Mouse (Mus musculus) forelimb bud, embryonic 11.5 days (tissue): ENCODE measurements at regions not wholly inside any gene's neighbourhood (a gene's known extent, or its start where the extent isn't known, plus 50 kb on each side); places are given as distances from the start of the nearest gene placed in this dataset.
"Not testable (repeated sequence)": the region's sequence is repeated elsewhere in the genome, so short reads cannot be mapped to it uniquely, and the experiment has no call there.

Experiments used
- DNase-seq: peaks from one replicate; pipeline ENCODE4 v3.0.0-alpha.2; 2012; ENCODE audit warnings: low read depth, low spot score

DNA sequence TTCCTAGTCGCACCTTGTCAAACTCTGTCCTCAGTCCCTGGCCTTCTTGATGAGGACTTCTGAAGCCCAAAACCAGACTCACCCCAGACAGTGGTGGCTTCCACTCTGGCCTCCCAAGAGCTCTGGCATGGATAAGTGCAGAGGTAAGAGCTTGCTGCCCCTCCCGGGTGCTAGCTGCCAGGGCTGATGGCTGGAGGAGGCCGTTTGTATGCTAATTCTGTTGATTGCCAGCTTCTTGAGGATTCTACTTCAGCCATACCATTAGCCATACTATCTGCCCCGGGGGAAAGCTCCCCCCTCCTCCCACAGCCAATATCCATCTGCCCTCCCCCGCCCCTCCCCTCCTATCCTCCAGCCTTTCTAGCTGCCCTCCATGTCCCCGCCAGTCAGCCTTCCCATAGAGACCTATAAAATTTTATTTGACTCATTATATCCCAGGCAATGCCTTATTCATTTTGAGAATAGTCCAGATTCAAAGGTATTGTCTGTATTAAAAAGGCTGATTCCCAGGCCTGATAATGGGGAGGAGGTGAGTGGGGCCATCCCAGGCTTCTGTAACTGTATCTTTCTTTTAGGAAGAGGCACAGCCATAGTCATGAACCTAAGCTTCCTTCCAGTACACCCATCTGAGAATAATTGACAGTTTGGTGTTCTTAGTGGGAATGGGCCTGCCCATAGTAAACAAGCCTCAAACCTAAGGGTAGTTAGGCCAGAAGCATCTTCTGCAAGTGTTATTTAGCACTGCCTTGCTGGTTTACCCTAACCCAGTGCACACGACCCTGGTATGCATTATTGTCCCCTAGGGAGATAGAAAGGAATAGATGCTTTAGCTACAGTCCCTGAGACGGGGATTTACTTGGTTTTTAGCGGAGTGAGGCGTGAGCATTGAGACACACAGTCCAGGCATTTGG lies 239.2 kb upstream of the 1700012A03Rik start:
- no peak for DNase-seq

DNA sequence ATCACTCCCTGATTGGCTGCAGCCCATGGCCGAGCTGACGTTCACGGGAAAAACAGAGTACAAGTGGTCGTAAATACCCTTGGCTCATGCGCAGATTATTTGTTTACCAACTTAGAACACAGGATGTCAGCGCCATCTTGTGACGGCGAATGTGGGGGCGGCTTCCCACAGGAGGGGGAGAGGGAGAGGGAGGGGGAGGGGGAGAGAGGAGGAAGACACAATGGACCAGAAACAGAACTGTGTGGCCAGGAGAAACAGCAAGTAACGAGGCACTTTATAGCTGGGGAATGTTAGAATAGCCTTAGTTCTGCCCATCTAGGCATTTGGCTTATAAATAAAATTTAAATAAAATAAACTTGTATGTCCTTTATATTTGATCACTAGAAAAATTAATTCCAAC lies 240.7 kb upstream of the Podxl start:
- not testable (repeated sequence) for DNase-seq

DNA sequence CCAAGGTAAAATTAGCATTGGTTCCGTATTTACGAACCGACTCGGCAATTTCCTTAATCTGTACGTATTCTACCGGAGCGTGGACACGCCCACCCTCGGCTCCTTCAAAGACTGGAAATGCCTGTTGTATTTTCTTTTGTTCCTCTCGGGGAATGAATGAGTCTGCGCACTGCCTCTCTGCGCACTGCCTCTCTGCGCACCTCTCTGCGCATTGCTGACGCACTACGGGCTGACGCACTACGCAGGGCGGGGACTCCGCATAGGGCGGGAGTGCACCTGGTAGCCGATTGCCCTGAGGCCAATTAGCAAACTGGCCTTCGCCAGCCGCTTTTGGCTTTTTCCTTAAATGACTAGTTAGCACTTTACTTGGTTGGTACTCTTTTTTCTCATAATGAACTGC lies 239.4 kb upstream of the Podxl start:
- DNase-seq = not testable (repeated sequence)

DNA sequence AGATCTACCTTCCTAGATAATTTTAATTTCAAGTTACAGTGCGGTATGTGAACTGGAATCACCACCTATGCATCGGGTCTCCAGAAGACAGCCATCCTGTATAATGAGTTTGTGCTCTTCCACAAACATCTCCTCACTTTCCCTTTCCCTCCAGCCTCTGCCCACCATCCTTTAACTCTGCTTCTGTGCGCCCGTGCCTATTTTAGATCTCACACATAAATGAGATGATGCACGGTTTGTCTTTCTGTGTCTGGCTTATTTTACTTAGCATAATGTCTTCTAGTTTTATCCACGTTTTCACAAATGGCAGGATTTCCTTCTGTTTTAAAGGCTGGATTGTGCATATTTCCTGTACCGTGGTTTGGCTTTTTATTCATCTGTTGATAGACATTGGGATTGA lies 227.8 kb upstream of the Podxl start:
- DNase-seq = no peak

DNA sequence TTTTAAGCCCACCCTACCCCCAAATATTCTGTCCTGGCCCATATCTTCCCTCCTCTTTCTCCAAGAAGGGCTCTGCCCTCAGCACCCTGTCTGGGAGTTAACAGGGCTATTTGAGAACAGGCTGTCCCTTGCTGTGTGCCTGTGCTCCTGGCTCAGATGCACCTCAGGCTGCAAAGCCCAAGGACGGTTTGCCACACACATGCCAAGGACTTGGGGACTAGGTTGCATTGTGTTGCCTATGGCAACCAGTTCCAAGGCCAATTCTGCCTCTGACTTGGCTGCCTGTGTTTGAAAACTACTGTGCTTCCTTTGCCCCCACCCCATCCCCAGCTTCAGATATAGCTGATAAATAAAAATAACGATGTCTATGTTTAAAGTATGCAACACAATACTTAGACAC lies 227.1 kb upstream of the Podxl start:
- no peak for DNase-seq

DNA sequence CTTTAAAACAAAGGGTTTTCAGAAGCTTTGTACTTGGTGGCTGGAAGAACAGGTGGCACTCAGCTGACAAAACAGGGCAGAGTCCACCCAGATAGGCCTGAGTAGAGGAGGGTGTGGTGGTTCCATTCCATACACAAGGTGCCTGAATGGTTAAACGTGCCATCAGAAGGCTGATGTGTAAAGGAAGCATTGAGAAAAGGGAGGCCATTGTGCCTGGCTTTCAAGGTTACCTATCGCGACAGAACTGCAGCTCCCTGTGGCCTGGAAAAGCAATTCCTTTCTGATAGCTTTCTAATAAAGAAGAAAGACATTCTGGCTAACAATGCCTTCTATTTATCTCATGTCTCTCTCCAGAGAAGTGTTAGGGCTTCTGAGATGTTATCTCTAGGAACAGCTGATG lies 213.1 kb upstream of the Podxl start:
- DNase-seq = no peak

DNA sequence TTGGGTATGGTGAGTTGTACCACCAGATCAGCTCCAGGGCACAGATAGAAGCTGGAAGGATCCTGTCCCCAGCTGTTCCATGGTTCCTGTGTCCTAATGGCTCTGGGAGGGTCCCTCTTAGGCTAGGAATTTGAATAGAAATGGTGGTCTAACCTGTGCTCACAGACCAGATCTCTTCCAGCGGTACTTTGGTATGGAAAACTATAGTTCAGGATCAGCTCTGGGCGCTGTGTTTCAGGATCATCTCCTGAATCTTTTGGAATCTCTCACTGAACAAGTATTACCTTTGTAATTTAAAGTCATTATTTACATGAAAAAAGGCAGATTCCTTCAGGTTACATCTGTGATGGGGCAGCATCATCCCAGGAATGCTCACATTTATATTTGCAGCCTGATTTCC lies 208.1 kb upstream of the Podxl start:
- no peak for DNase-seq

DNA sequence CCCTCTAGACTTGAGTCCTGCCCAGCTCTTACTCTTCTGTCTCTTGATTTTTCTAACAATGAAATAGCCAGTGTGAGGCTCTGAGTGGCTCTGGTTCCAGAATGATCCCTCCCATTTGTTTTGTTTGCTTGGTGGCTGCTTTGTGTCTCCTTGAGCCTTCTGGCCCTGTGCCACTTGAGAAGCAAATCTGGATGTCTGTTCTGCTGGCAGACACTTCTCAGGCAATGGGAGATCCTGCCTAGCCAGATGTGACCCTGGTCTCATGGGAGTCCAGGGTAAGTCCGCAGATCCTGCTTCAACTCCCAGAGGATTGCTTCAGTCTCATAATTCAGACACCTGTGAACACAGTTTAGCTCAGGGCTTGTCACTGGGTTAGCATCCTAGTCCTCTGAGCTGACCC lies 181.8 kb upstream of the Podxl start:
- DNase-seq = no peak

DNA sequence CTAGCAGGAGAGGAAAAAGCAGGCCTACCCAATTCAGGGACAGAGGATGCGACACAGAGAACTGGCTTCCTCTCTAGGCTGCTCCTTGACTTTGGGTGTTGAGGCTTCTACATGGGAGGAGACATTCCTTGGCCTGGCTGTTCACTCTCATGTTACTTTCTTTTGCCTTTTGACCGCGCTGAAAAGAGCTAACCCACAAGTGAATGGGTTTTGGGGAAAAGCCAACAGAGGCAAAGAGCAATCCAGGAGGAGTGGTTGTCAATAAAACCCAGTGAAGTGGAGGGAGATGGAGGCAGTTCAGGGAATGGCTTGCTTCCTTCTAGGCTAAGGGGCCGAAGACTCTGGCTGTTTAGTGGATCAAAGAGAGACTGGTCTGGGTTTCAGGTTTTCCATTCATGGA lies 167.6 kb upstream of the Podxl start:
- no peak for DNase-seq

DNA sequence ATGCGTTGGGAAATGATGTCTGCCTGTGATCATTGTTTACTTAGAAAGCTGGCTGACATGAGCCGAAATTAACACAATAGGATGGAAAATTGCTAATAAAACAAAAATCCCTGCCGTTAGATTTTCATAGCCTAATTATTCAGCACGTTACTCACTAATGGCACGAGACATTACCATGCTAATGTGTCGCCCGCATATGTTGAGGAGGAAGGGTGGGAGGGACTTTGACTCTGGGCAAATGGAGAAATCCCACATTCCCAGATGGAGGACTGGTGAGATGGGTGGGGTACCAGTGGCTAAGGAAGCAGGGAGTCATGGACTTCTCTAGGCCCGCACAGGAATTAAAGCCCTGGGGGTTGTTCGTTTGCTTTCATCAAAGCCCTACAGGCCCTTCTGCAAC lies 155.8 kb upstream of the Podxl start:
- DNase-seq = no peak

DNA sequence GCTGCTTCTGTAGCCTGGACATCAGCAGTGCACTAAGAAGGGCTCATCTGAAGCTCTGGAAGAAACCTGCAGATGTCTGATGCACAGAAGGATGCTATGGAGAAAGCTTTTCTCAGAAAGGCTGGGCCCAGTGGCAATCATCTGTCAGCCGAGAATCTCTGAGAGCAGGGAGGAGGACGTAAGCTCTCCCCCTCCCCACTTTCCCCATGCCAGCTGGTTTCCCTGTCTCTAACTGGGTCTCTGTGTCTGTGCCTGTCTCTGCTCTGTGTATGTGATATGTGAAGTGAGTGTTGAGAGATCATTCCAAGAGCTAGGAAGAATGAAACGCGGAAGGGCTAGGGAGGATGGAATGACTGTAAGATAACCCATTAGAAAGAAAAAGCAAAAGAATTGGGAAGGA lies 155.1 kb upstream of the Podxl start:
- no peak for DNase-seq

DNA sequence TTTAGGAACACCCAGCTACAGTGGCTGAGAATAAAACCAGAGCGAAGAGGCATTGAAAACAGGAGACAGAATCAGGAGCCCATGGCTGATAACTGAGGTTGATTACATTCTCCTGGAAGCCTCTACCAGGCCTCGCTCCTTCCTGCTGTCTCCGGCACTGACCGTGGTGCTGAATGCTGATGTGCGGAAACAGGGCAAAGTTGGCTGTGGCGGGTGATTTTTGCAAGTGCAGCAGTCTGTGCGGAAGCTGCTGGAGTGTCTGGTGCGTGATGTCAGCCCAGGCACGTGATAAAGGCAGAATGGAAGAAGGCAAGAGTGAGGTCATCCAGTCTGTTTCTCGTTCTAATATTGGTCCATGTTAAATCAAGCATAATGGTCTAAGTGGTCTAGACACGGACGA lies 153.8 kb upstream of the Podxl start:
- DNase-seq = peak; percentile 71

DNA sequence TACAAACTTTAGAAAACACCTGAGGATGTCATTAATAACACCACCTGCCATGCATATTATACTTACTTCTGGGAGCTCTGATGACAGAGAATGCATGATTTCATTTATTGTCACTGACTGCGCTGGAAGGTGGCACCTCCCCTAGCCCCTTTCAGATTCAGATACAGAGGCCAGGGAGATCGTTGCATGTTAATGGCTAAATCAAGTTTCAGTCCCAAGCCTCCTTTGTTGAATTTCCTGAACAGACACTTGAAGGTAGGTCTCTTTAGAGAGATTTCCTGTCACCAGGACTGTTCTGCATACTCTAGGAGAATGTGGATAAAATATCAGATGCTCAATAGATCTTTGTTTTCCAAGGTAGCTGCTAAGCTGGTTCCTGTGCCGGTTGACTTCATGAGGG lies 143.5 kb upstream of the Podxl start:
- no peak for DNase-seq

DNA sequence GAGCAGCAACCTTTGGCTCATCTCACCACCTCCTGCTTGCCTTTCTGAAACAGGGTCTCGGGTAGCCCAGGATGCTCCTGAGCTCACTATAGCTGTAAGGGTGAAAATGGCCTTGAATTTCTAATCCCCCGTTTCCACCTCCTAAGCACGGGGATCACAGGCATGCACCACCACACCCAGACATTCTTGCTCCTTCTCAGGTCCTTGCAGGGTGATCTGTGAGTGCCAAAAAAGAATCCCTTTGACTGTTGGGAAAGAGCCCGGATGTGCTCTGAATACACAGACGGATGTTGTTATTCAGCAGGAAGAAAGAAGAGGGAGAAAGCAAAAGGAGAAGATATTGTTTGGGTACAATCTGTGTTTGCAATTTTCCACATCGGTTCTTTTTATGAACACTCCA lies 140.4 kb upstream of the Podxl start:
- DNase-seq = no peak

DNA sequence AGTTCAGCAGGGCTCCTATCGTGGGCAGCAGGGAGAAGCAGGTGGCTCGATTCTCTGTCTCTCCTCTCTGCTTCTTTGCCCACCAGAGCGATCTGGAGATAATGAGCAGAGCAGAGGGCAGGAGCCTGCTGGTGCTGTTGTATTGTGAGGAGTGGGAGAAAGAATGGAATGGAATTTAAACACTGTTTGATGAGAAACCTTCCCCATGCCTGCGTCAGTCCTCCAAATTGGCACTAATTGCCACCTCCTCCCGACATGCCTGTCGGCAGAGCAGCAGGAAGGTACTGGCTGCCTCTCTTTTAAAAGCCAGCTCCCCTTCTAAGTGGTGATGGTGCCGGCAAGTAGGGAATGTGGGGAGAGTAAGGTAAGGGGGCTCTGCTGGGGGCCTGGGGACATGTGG lies 139.2 kb upstream of the Podxl start:
- no peak for DNase-seq

DNA sequence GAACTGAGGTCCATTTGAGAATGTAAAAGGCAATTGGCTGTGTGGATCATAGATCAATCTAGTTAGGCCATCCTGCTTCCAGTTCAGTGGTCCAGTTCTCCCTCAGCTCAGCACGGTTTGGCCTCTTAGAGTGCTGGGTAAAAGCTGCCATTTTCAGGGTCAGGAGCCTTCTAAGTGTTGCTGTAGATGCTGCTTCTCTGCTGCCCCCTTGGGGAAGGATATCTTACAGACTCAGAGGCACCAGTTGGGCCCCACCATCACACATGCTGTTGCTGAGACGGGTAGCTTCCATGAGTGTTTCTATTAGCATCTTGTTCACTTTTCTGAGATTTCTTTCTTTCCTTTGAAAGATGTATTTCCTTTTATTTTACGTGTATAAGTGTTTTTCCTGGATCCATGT lies 132.1 kb upstream of the Podxl start:
- DNase-seq = no peak

DNA sequence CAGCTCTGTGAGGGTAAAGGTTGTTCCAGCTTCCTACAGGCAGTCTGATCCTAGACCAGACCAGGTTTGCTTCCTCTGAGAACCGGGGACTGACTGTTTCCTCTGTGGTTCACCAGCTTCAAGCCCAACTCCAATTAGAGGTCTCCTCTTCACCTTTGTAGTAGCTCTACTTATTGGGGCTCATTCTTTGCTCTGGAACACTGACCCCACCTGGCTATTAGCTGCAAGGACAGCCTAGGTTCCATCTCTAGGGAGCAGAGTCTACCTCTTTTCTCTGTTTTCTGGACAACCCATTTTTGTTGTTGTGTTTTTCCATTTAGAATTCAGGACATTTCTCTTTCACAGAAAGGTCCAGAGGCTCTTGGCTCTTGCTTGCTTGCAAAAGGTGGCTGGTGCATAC lies 129.3 kb upstream of the Podxl start:
- DNase-seq = no peak

DNA sequence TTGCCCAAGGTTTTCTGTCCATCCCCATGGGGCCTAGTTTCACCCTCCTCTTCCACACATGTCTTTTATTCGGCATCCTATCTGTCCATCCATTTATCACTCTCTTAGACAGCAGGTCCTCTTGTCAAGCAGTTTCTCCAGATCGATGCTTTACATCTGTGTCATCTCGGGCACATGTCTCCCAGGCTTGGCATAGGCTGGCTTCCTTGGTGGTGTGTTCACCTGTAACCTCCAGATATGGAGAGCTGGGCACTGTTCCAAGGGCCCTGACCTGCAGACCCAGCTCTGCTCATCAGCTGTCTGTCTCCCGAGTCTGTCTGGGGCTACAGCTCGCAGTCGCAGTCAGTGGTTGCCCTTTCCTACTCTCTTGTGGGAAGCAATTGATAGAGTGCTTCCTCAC lies 128.2 kb upstream of the Podxl start:
- no peak for DNase-seq

DNA sequence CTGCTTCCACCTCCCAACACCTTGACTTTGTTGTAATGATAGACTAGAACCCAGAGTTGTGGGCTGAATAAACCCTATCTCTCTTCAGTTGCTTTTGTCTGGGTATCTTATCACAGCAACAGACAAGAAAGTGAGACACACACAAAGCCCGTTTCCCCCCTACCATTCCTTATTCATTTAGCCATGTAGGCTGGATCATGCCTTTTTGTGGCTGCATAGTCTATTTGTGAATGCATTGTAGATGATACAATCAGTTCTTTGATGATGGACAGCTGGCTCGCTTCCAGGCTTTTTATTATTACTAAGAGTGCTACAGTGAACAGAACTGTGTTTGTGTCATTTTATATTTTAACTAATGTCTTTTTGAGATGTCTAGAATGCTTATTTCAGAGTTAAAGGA lies 116.3 kb upstream of the Podxl start:
- DNase-seq = no peak

DNA sequence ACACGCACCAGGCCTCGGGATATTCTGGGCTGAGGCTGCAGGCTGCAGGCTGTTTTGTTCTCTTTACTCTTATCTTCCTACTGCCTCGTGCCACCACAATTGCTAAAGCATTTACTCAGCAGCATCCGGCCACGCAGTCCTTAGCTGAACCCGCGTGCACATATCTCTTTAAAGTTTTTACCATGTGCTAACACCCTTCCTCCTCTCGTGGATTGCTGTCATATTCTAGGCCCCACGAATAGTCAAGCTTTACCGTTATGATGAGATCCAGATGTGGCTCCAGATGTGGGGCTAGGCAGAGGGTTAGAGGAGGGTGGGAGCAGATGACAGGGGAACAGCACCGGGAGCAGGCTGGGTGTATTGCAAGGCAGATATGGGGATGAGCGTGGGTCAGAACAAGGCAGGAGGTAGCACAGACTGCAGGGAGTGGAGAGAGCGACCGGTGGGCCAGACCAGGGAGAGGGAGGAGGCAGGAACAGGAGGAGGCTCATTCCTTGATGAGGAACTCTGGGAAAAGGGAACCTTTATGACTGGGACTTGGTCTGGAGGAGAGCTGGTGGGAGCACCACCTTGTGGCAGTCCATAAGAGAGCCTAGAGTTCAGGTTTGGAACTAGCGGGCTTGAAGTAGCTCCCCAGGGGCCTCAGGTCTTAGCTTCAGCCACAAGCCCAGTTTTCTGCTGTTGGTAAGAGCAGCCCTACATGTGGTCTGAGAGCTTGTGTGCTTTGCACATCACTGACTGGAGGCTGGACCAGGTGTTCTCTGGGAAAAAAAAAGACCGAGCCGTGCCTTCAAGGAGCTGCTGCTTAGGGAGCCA lies 102.1 kb upstream of the Podxl start:
- peak; percentile 71 for DNase-seq

DNA sequence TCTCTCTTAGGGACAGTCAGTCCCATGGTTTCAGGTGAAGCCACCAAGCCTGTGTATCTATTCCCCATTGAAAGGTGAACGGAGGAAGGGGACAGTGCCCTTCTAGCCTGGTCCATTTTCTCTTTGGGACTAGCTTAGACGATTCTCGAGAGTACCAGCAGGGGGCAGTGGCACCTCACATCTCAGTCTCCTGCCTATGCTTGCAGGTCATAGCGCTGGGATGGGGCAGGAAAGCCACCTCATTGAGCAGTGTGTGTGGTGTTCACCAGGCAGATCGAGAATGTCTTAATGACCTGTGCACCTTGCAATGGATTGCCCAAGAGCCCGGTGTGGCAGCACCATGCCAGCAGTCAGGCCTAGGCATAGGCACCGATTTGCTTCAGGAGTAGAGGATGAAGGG lies 100.7 kb upstream of the Podxl start:
- DNase-seq = peak; percentile 74

DNA sequence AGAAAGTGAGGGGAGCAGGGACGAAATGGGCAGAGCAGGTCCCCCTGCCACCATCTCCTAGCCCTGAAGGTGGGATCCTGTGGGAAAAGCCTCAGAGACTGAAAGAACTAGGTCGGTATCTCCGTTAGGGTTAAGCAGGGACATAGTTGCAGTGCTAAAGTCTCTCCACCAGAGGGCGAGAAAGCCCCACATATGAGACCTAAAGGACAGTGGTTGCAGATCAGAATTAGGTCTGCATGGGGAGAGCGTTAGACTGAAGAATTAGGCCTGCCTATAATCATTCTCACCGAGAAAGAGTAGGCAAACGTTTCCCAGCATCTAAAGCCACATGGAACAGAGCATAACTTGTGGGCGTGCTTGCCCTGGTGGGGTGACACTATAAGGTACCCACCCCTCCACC lies 97.0 kb upstream of the Podxl start:
- peak; percentile 68 for DNase-seq

DNA sequence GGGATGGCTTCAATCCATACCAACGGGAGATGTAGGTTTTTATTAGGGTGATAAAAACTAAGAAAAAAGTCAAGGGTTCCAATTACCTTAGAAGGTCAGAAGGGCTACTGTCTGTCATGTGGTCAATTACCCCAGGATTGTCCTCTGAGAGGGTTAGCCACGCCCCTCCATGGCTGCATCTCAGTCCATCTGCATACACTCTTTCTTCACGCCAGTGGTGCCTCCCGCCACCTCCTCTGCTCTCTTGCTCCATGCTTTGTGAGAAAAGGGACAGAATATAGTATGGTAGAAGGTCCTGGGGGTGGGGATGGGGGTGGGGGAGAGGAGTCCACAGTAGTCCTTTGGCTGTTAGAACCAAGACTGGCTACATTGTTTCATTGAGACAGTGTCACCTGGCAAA lies 96.1 kb upstream of the Podxl start:
- no peak for DNase-seq
